Mouse (Mus musculus) embryonic facial prominence, embryonic 15.5 days (tissue): ENCODE results near the gene Rbm28. TPM values are rescaled to one million over a fixed set of nuclear protein-coding genes. Genes with fewer than 3 reads are reported as not detected.

Experiments used
- microRNA-seq: library from miRNA; unstranded; fragments of <30 nt; microRNA quantifications from one replicate; pipeline ENCODE4, GENCODE M21; 2016; ENCODE audit warnings: borderline number of aligned reads
- polyA plus RNA-seq: library from polyadenylated mRNA; unstranded; fragments of >200 nt; fragmentation: Nextera tagmentation; extraction: Ambion mirVana; gene quantifications from 2 replicates; pipeline ENCODE4 v1.2.1, GENCODE M21; 2015

Gene Rbm28
- polyA plus RNA-seq, 1 experiment from 2014 or later: 33.1 TPM

Small RNA genes within 50 kb of the gene (microRNA-seq; reads per million reads assigned to microRNA genes)
- not detected for gene Gm24303

Other genes with a start within 250 kb of the Rbm28 start
- not detected in 2 replicates for gene Lep, start 104.8 kb downstream of the Rbm28 start, polyA plus RNA-seq
- gene Prrt4, start 14.6 kb upstream of the Rbm28 start, polyA plus RNA-seq: 0.59 and 0.79 TPM in 2 replicates
- gene Impdh1, start 51.4 kb upstream of the Rbm28 start, polyA plus RNA-seq: 51.0 and 60.5 TPM in 2 replicates
- 38.3 and 40.7 TPM in 2 replicates for gene Hilpda, start 107.5 kb upstream of the Rbm28 start, polyA plus RNA-seq
- 0.43 and 0.70 TPM in 2 replicates for gene Fam71f2, start 114.6 kb upstream of the Rbm28 start, polyA plus RNA-seq
- 0.28 TPM in 1 of 2 replicates, not detected in the other for gene Fam71f1, start 154.1 kb upstream of the Rbm28 start, polyA plus RNA-seq
- 457 and 464 TPM in 2 replicates for gene Calu, start 183.1 kb upstream of the Rbm28 start, polyA plus RNA-seq
- 0.85 and 1.2 TPM in 2 replicates for gene Opn1sw, start 223.5 kb upstream of the Rbm28 start, polyA plus RNA-seq
- gene Ccdc136, start 231.3 kb upstream of the Rbm28 start, polyA plus RNA-seq: 23.6 and 24.0 TPM in 2 replicates